Mouse (Mus musculus) CH12F3 (cell line): Measurements from ENCODE around the gene Ptn.

ENCODE experiments used
- in situ Hi-C: fragments of 300-500 bp; cut with MboI; formaldehyde crosslinking; loops from 2 replicates; pipeline ENCODE4 v1.14.3; 2020; ENCODE audit warnings: low sequenced_read_pairs

The Ptn gene

DNA sequence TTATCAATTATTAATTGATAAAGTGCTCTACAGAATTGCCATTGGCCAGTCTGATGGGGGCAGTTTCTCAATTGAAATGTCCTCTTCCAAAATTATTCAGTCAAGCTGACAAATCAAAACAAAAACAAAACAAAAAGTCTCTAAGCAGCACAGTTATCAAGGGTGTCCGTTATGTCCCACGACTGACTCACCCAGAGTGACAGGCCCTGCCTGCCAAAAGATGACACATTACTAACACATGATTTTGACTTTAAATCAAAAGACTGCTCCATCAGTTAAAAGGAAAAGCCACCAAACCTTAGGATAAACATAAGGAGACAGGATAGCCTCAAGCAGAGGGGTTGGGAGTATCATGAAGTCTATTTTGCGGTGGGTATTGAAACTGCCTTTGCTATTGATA is 6.6 kb upstream of the Ptn start:
- in situ Hi-C loops: no loop called here

DNA sequence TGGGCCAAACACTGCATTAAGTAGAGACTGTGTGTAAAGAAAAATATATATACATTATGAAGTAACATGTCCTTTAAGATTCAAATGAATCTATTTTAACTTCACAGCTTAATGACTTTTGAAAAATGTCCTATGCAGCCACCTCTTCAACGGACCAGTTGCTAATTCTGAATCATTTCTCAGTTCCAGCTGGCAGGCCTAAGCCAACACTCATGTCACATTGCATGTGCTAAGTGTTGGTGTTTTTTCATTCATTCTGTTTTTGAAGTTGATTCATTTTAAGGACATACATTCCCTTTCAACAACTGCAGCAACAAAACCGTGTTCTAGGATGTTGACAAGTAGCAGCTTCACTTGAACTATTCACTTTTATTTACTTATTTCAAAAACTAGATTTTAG is 6.0 kb upstream of the Ptn start:
- in situ Hi-C loops: no loop called here

DNA sequence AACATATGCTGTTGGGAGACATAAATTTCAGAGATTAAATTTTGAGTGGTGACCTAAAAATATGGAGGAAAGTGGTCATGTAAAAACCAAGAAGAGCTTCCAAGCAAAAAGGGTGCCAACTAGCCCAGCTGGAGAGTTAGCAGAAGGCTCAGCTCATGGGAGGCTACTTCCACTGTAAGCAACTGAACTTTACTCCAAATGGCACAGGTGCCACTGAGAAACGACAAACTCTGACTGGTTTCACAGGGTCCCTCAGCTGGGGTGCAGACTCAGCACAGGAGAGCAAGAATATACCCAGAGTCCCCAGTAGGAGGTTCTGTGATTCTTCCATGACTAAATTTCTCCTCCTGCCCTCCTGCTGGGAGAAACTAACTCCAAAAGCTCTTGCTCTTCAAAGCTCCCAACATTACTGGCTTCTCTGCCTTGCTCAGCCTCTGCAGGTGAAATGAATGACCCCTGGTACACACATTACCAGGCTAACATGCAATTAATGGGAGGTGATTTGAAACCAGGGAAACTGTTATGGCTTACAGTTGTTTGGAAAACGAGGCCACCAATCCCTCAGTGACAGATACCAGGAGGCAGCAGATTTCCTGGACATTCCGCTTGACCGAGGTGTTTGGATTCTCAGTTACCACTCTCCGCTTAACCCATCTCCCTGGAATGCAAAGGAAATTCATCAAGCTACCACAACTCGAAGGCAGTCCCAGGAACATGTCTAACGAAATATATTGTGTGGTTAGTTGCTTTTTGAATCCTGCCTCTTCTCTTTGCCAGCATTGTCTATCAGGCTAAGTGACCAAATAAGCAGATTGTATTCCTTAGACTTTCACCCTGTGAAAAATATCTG is 2.9 kb upstream of the Ptn start:
- in situ Hi-C loops: no loop called here

DNA sequence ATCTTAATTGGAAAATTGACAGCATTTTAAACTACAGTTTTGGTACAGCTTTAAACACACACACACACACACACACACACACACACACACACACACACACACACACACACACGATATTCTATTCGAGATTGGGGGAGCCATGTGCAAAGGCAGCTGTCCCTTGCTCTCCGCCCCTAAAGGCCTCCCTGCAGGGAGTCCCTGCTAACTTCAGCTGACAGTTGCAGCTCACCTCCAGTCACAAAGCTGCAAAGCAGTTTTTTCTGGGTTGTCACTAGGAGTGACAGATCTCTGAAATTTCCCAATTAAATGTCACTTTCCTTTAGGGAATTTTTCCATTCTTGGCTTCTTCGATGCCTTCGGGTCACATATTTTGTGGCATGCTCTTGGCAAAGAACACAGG is 428 bp upstream of the Ptn start:
- in situ Hi-C loops: no loop called here

DNA sequence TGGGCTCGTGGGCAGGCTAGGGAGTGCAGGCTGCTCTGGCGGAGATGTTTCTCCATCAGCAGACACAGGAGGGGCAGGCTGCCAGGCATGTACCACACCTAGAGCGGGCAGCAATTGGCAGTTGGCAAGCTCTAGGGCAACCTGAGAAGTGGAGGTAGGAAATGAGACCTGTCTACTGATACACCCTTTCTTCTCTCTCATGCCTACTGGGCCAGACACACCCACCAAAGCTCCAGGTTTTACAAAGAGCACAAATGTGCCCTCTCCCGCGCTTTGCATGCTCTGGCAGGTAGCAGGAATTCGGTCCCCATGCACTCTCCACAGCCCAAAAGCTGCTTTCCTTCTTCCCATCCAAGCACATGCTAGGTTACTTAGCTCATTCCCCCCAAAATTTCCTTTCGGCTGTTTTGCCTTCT is 701 bp downstream of the Ptn start:
- in situ Hi-C loops: no loop called here

DNA sequence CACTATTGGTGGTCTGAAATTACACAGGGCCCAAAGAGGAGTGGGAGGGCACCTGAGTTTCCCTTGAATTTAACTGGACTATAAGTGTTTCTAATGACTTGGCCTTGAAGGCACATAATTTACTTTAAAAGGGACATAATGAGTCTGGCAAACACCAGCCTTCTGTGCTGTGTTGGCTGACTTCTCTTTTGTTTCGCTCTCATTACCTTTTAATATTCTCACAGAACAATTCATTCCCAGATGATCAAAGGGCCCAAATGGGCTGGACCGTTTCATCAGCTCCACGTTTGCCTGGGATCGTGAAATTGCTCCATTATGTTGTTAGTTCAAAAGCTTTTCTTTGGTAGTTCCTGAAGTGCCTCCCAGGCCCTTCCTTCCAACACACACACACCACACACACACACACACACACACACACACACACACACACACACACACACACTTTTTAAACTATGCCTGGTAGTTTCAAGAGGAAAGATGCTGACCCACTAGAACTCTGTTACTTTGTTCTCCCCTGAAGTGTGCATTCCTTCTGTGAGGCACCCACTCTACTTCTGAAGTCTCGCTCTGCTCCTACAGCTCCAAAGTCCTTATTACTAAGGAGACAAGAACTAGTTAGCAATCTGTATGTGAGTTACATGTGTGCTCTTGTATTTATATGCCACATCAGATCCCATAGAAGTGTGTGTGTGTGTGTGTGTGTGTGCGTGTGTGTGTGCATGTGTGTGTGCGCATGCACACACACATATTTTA is 1.5 kb downstream of the Ptn start:
- in situ Hi-C loops: no loop called here

DNA sequence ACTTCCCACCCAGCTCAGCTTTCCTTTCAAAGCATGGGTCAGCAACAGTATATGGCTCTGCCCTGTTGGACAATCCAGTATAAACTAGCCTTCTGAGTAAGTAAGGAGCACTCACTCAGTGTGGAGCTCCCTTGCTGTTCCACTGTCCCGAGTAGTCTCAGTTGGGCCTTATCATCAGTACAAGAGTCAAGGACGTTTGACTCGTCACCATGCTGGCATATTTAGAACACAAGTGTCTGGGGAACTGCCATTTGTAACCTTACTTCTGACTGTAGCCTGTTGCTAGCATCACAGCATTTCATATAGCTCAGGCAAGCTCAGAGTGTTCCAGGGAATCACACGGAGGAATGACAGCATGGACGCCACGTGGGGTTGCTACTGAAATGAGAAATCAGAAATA is 3.1 kb downstream of the Ptn start:
- in situ Hi-C loops: no loop called here

DNA sequence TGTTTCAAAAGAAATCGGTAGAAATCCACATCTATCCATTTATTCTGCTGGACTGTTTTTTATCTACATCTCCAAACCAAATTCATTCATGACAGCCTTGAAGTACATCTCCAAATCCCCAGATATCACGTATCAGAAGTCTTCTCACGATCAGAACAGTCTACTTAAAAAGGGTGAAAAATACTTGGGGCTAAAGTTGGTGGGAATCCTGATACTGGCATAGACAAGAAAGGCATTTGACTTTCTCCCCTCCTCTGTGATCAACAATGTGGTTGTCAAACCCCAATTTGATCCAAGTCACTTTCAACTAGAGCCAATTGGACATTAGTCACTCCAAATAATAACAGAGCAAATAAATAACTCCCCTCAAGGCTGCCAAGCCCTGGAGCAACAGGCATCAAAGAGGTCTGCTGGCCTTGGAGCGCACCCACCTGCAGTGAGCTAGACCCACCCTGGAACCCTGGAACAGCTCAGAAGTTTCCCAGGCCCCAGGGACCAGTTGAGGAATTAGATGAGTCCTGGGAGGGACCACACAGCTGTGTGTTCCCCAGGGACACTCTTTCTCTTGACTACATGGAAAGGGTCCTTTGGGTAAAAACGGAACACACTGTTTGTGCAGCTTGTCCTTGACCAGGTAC is 9.6 kb downstream of the Ptn start:
- in situ Hi-C loops: no loop called here

DNA sequence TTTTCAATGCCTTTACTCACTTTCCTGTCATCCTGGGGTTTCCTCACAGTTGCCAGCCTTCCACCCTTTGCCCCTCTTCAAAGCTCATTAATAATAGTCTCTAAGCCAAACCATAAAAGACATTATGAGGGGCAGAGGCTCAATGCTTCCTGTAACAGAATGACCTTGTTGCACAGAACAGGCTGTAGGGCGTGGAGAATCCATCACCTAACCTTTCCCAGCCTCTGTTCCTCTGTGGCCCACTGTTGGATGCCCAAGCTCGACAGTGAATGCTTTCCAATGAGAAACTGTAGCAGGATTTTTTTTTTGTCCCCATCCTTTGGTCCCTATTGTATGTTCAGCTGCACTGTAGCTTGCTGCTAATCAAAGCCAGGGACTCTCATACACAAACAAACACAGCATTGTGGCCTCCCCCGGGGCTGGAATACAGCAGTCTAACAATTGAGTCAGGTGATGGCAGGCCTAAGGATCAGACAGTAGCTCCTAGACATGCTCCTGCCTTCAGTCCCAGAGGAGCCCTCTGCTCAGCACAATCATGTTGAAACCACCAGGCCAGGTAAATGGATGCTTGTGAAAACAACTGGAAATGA is 12.9 kb downstream of the Ptn start:
- in situ Hi-C loops: no loop called here

DNA sequence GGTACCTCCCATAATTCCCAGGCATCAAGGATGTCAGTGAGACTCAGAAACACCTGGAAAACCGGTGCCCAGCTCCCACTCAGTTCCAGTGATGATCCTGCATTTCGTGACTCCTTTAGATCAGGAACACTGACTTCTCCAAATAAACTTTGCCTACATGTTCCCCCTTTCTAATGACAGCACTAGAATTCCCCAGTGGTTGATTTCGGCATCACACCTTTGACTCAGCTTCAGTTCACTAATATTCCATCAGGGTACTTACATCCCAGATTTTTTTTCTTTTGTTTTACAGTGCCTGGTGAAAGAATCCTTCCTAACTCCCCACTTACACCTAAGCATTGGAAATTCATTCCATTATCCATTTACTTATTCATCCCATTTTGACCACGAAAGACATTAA is 15.5 kb downstream of the Ptn start:
- in situ Hi-C loops: no loop called here

DNA sequence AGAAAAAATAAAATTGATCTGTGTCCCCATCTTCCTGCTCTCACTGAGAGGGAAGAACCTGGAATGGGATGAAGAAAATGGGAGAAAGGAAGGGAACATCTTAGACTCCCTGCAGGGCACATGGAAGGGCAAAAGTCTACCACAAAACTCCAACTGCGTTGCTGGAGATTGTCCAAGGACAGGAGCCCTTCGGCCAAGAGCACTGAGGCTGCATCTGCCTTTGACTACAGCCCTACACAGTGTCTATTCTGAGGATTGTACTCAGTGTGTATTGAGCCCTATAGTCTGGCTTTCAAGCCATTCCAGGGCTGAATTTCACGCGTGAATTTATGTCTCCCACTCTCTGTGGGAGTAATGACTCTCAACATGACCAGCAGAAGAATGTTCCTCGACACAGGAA is 16.2 kb downstream of the Ptn start:
- in situ Hi-C loops: no loop called here

DNA sequence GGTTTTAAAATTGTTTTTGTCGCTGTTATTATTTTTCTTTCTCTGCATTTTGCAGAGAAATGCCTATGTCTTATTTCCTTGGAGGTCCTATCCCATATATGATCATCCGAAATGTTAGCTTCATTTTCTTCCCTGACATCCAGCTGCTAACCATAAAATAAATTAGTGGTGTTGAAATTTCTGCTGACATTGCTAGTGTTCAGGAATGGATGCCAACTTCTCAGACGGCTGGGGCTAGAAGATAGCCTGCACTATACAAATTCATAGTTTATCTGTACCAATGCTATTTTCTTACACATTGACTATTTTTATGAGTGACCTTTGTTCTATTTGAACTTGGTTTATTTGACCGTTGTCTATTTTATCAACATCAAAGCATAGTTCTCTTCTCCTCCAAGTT is 20.8 kb downstream of the Ptn start:
- in situ Hi-C loops: no loop called here

DNA sequence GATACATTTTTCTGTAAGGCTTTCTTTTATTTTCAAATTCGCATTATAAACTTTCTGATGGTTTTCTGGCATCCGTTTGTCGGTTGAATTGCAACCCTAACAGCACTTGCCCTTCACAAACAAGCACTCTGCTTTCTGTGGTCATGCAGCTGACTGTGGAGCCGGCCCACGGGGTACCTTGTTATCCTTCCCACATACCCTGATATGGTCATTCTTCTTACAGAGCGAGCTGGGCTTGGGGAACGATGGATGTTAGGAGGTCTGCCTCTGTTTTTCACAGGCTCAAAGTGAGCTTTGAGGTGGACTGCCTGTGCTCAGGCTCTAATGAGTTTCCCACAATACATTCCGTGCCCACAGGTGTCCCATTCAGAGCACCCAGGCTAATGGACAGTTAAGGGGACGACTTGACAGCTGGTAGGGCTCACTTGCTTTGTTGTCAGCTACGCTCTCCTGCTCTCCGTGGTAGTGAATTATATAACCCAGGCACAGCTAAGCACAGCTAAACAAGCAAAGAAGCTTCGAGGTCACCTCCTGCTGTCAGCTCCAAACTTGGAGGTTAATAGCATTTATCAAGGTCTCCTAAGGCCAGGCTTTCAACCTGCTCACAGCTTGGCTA is 21.3 kb downstream of the Ptn start:
- in situ Hi-C loops: no loop called here

DNA sequence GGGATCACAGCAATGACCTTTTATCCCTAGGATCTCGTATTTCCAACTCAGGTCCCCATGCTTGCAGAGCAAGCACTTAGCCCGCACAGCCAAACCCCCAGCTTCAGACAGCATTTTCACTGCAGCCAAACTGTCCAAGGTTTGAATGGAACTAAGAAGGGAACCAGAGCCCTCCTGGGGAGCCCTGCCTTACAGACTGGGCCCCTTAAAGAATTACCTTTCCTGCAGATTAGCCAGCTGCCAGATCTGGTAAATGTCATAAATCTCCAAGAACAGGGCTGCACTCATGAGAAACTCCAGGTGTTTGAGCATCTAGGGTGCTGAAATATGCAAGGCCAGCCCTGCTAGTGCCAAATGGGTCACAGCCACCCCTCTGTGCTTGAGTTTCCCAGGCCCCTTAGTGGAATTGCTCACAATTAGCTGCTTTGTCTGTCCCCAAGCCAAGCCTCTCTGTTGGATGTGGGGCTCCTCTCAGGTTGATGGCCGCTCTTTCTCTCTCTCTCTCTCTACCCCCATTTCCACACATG is 25.3 kb downstream of the Ptn start:
- in situ Hi-C loops: no loop called here

DNA sequence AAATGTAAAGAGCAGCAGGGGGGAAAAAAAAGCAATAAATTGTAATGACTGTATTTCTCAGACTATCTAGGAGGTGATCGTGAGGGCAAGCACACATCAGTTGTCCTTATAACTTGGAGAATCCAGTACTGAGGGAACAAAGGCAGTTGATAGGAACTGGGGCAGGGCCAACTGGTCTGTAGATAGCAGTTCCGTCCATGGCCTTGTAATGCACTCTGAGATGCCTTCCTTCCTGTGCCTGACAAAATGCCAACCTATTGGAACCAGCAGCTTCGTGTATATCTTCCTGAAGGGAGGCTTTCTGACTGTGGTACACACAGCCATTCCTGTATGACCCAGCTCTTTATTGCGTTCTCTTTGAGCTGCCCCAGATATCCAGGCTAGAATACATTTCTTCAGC is 27.5 kb downstream of the Ptn start:
- in situ Hi-C loops: no loop called here

DNA sequence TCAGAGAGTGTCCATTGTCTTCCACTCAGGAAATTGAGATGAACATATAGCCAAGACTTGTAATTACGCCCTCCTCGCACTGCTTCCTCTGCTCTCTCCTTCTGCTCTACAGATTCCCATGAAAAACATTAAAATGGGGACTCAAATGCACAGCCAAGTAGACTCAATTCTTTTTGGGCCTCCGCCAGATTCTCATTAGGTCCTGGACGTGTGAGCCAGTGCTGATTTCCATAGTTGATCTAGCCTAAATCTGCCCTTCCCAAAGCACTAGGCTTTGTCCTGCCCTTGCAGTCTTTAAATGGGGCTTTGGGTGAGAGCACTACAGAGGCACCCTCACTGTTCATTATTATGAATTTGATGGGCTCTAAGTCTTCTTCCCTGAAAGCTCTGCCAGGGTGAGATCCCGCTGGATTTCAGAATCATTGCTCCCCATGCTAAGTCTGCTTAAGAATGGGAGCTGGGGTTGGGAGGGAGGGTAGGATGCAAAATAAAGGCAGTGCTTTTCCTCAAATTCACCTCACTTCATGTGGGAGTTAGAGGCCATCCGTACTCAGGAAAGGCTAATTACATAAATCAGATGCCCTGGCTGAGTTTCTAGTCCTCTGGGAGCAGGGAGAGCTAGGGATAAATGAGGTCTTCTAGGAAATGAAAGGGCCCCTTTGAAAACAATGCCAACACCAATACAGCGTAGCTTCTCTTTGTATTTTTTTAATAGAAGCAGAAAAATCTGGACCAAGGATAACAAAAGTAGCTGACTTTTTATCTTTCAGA is 32.3 kb downstream of the Ptn start:
- in situ Hi-C loops: no loop called here

DNA sequence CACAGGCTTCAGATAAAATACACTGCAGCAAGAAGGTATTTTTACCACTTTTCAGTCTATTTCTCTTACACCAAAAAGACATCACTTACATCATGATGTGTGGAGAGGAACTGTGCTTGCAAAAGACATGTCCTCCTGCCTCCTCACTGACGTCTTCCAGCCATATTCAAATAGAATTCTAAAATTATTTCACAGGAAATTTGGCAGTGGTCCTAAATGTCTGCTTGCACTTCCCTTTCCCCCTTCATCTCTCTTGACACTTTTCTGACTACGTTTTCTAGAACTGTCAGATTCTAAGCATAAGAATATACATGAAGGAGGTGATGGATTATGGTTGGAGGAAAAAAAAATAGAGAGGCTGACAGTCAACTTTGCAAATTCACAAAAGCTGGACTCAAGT is 33.0 kb downstream of the Ptn start:
- in situ Hi-C loops: no loop called here

DNA sequence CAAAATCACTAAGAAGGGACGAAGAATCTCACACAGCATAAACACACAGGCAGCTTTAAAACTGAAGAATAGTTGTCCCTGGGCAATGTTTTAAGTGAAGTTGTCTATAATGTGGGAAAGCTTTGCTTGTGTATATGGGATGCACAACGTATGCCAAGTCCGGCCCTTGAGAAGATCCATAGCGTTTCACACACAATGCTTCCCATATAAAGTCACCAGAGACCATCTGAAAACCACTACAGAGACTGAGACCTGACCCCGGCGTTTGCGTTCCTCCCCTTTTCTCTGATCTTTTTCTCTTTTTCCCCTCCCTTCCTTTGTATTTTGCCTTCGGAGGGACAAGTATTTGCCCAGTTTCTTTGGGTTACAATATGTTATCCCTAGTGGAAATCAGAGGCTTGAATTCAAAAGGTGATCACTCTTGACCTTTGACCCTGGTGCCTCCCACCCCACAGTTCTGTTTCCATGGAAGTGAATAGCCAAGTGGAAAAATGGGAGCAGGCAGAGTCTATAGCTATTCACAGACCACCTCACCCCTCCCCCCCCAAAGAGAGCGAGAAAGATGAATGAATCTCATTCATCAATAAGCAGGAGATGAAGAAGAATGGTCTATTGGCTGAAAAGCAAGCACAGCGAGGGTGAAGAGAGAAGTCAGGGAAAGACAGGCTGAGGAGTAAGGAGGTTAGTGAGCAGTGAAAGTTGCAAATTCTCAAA is 34.2 kb downstream of the Ptn start:
- in situ Hi-C loops: no loop called here

DNA sequence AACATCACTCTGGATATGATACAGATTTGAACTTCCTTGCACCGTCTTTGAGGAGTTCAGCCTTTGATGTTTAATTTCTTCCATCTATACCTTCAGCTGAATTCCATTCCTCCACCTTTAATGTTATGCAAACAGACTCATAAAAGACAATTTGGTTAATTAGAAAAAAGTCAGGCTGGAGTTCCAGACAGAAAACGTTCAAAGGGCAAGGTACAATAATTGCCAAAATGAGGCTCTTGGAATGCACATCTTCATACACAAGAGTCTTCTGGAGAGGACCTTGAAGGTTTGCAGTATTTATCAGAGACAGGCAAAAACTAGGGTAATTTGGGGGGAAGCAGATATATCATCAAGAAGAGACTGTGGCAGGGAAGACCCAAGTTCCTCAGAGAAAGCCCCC is 37.5 kb downstream of the Ptn start:
- in situ Hi-C loops: no loop called here

DNA sequence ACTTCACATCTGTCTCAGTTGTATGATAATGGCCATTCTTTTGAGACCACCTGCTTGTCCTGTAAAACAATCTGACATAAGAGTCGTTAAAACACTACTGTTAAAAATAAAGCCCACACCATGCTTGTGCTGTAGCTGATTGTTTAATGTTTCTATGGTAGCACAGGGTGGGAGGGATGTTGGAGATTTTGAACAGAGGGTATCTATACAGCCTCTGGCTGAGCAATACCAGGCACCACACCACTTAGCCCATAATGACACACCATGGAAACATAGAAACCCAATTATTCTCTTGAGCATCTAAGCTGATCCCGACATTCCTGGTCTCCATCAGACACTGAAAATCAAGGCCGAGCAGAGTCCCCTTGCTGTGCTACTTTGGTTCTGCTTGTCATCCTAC is 41.0 kb downstream of the Ptn start:
- in situ Hi-C loops: no loop called here
